17 mouse cellular contexts compared by ENCODE assay signal in genomic region chr11:52740466-52740865, GRCm38 (mm10). TPM values are rescaled to one million over a fixed set of nuclear protein-coding genes. Genes with fewer than 3 reads are reported as not detected.
A peak's percentile ranks its signal among the peaks of the same experiment; 100 is the strongest.
DNase-seq lines count a peak whose midpoint lies in the region.
"Had no signal": no experiment of that assay in that cellular context is flagged by ENCODE, and none has a peak within 500 bp of the region (broad histone marks: within the 10 kb centered on the region; RNA-seq: fewer than 3 reads in every experiment).

No protein-coding gene starts in this region.

- intact Hi-C loops in heart, postnatal 36 days (cut with DNase I) = no loop called here
- intact Hi-C loops in heart, postnatal 10 days (cut with DNase I) = no loop called here
- intact Hi-C loops in left cerebral cortex, postnatal 4 days (cut with DNase I) = no loop called here
- intact Hi-C loops in left cerebral cortex, postnatal 10 days (cut with DNase I) = no loop called here

- DNase-seq in cerebellum, postnatal 10 days = peak; percentile 68 to 69
- DNase-seq in cerebellum, adult 18-20 months = no peak
- peak; percentile 49 for DNase-seq in heart, adult 11 months
- DNase-seq in heart, postnatal 36 days = no peak
- peak; percentile 14 to 23 for DNase-seq in heart, postnatal 10 days
- DNase-seq in heart, adult 9 months (ENCODE audit: low spot score in 2 of 2) = no peak
- peak; percentile 32 for DNase-seq in left cerebral cortex, postnatal 4 days
- no peak for DNase-seq in left cerebral cortex, postnatal 10 days (ENCODE audit: extremely low spot score in 1 of 2, low spot score in 2 of 2)
- DNase-seq: adrenal gland, adult 8-10 months; adrenal gland, postnatal 25 days; cerebellum, adult 2 months; cerebellum, postnatal 36 days; embryo, embryonic 11 days; gastrocnemius, postnatal 25 days; kidney, adult 11 months; kidney, adult 8-10 months had no signal

RNA-seq across cellular contexts. Expression of gene Fstl4, which starts 24.0 kb away (rescaled TPM):
- 1 to 10 TPM; 1.4 to 4.0 TPM for total RNA-seq in heart, postnatal 36 days (2021)
- 1 to 10 TPM; 7.7 to 8.5 TPM for total RNA-seq in heart, postnatal 10 days (2021)
- 10 to 100 TPM; 12.9 to 13.2 TPM for total RNA-seq in left cerebral cortex, postnatal 4 days (2021)
- 10 to 100 TPM; 15.6 to 16.2 TPM for total RNA-seq in left cerebral cortex, postnatal 10 days (2021)
- total RNA-seq: gastrocnemius, adult 8-10 months had no signal

Comparison
In these comparisons a context has a peak if more than half of its experiments do, and no peak if none do; other contexts are left out.
1. DNase-seq: peak in cerebellum, postnatal 10 days (2 of 2), heart, adult 11 months (single experiment), heart, postnatal 10 days (2 of 2) and left cerebral cortex, postnatal 4 days (single experiment); none in cerebellum, adult 18-20 months (0 of 2), heart, postnatal 36 days (0 of 2), heart, adult 9 months (0 of 2) and left cerebral cortex, postnatal 10 days (0 of 2).